In the genomic region with DNA sequence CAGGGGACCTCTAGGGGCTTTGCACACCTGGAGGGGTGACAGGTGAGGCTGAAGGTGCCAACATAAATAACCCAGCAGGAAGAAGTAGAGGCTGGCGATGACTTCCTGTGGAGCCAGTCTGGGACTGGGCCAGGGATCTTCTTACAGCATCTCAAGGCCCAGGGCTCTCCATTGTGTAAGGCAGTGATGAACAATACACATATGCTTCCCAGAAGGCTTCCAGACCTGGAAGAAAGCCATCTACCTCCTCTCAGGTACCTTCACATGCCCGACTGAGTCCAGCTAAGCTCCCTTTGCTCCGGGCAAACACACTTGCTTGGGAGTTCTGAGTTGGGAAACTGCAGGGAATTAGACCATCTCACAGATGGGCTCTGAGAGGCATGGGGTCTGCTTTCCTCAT, we compare ENCODE assay signal across 16 mouse cellular contexts.
"Had no signal": no experiment of that assay in that cellular context is flagged by ENCODE, and none has a peak within 500 bp of the region (broad histone marks: within the 10 kb centered on the region; RNA-seq: fewer than 3 reads in every experiment).

No protein-coding gene starts in this region.

- H3K4me3 ChIP-seq: neural tube, embryonic 13.5 days; neural tube, embryonic 15.5 days; stomach, embryonic 15.5 days had no signal

- H3K9me3 ChIP-seq: neural tube, embryonic 13.5 days; neural tube, embryonic 15.5 days; stomach, embryonic 15.5 days had no signal

- H3K27ac ChIP-seq: neural tube, embryonic 13.5 days; neural tube, embryonic 15.5 days; stomach, embryonic 15.5 days; stomach, postnatal 0 days had no signal

- H3K9ac ChIP-seq: neural tube, embryonic 13.5 days; neural tube, embryonic 15.5 days; stomach, embryonic 15.5 days had no signal

- H3K4me1 ChIP-seq: neural tube, embryonic 13.5 days; neural tube, embryonic 15.5 days; stomach, embryonic 15.5 days had no signal

- H3K36me3 ChIP-seq: neural tube, embryonic 13.5 days; neural tube, embryonic 15.5 days; stomach, embryonic 15.5 days had no signal

- H3K4me2 ChIP-seq: neural tube, embryonic 13.5 days; neural tube, embryonic 15.5 days; stomach, embryonic 15.5 days had no signal

- DNase-seq: retina, postnatal 1 day; right cerebral cortex, adult 18-20 months; right cerebral cortex, postnatal 14 days; right cerebral cortex, postnatal 25 days; right cerebral cortex, postnatal 4 days; spleen, adult 18-20 months; thymus, adult 18-20 months; thymus, adult 2 months; thymus, postnatal 14 days; thymus, postnatal 25 days; thymus, postnatal 36 days; thymus, postnatal 4 days had no signal

- H3K27me3 ChIP-seq: neural tube, embryonic 13.5 days; neural tube, embryonic 15.5 days; stomach, embryonic 15.5 days had no signal
